Mouse (Mus musculus) bone marrow, adult 2 months (tissue): Measurements from ENCODE around the gene Dhrs7b.

Experiments
- CTCF ChIP-seq: fragments of 200-500 bp; IDR thresholded peaks from 2 replicates; pipeline ENCODE4 v1.5.1; 2011; ENCODE audit warnings: low read length, control low read depth; ENCODE audit not compliant: control insufficient read depth, insufficient read depth
- POLR2A ChIP-seq: fragments of 200-500 bp; IDR thresholded peaks from 2 replicates; pipeline ENCODE4 v1.6.1; 2011; ENCODE audit warnings: low read depth, mild to moderate bottlenecking, control low read depth, low read length, borderline replicate concordance; ENCODE audit not compliant: control insufficient read depth

DNA sequence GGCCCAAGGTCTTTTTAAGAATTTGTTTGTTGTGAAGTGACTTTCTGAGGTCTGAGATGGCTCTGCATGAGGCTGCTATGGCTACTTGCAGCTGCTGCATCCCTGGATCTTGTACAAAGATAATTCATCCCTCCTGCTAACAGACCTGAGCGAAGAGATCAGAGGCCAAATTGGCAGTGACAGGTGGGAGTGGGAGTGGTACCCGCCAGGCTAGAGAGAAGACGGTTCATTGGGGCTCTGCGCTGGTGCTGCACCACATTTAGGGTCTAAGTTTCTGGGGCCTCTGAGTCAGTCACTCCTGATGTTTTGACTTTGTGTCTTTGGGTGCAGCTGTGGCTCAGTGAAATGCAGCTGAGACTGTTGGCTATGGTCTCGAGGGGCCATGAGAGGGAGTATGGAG lies 13.0 kb downstream of the Dhrs7b start:
- TF ChIP-seq CTCF, result no peak
- TF ChIP-seq POLR2A, result no peak
